Mouse (Mus musculus) midbrain, embryonic 14.5 days (tissue): ENCODE measurements around the gene Mgat4e. TPM values are rescaled to one million over a fixed set of nuclear protein-coding genes. Genes with fewer than 3 reads are reported as not detected.

Source experiments
- ATAC-seq: fragments of 200-750 bp; cut with Nextera tagmentation; 2 replicates; pipeline ENCODE4 v1.8.0; 2017; ENCODE audit warnings: moderate number of reproducible peaks, moderate library complexity; ENCODE audit not compliant: low FRiP score, low TSS enrichment
- DNase-seq: peaks from one replicate; pipeline ENCODE4 v3.0.0-alpha.2; 2015
- H3K27ac ChIP-seq: fragments of 300-500 bp; sonication (generic); replicated peaks from 2 replicates; pipeline ENCODE4 v1.5.1; 2014; ENCODE audit warnings: mild to moderate bottlenecking, low read depth, low read length, moderate library complexity
- H3K27me3 ChIP-seq: fragments of 300-500 bp; sonication (generic); 2 replicates; pipeline ENCODE4 v1.6.1; 2014; ENCODE audit warnings: low read length, control low read depth, mixed read lengths; ENCODE audit not compliant: control insufficient read depth, insufficient read depth
- H3K36me3 ChIP-seq: fragments of 300-500 bp; sonication (generic); 2 replicates; pipeline ENCODE4 v1.6.1; 2014; ENCODE audit warnings: low read length, control low read depth; ENCODE audit not compliant: control insufficient read depth, insufficient read depth
- H3K4me1 ChIP-seq: fragments of 300-500 bp; sonication (generic); 2 replicates; pipeline ENCODE4 v1.6.1; 2014; ENCODE audit warnings: mild to moderate bottlenecking, antibody characterized with exemption, low read length, control low read depth; ENCODE audit not compliant: control insufficient read depth, insufficient read depth
- H3K4me2 ChIP-seq: fragments of 300-500 bp; sonication (generic); 2 replicates; pipeline ENCODE4 v1.6.1; 2014; ENCODE audit warnings: mild to moderate bottlenecking, low read length, moderate library complexity
- H3K4me3 ChIP-seq: fragments of 300-500 bp; sonication (generic); replicated peaks from 2 replicates; pipeline ENCODE4 v1.5.1; 2014; ENCODE audit warnings: low read depth, low read length
- H3K9ac ChIP-seq: fragments of 300-500 bp; sonication (generic); replicated peaks from 2 replicates; pipeline ENCODE4 v1.6.1; 2014; ENCODE audit warnings: mild to moderate bottlenecking, low read length, moderate library complexity
- H3K9me3 ChIP-seq: fragments of 300-500 bp; sonication (generic); 2 replicates; pipeline ENCODE4 v1.6.1; 2016; ENCODE audit warnings: low read length, control low read depth, mixed read lengths; ENCODE audit not compliant: control insufficient read depth
- WGBS: fragments of 180-500 bp; shearing (Covaris S2); extraction: QIAGEN DNeasy Blood & Tissue Kit; methylation state at CpG from one replicate; pipeline ENCODE4 v1.1.7; 2014; 5-methylcytosine and 5-hydroxymethylcytosine counted together
- polyA plus RNA-seq: library from polyadenylated mRNA; unstranded; fragments of >200 nt; fragmentation: Nextera tagmentation; extraction: Ambion mirVana; gene quantifications from 2 replicates; pipeline ENCODE4 v1.2.1, GENCODE M21; 2014

Gene Mgat4e
- polyA plus RNA-seq, 1 experiment from 2014 or later = not detected

DNA sequence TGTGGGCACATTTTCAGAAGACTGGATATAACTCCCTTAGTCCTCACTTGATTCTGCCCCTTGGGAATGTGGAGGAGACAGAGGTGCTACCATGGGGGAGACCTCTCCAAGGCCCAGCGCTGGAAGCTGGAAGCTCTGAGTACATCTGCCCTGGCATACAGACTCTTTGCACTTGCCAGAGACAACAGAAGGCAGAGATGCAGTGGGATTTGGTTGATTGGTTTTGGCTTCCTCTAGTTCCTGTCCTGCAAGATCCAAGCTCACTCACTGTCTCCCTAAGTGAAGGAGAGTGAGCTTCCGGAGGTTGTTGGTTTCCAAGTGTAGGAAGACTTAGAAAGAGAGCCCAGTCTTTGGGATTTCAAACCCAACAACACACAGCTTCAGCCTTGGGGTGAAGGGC is 33.6 kb downstream of the Mgat4e start:
- ATAC-seq (no peak), DNase-seq (no peak)
- Histone ChIP-seq H3K27ac (no peak overlapping the region), H3K27me3 (peaks cover 6% of the 10 kb centered on the region; the same call in 1 of the 2 replicates), H3K9ac (no peak overlapping the region), H3K36me3 (no peaks in the 10 kb centered on the region), H3K4me1 (0 out of 2 replicates have a peak, but pooled peaks cover 6% of the 10 kb centered on the region), H3K4me2 (no peak overlapping the region), H3K4me3 (no peak overlapping the region), H3K9me3 (no peaks in the 10 kb centered on the region)
- whole genome bisulfite sequencing = 84% methylated on average over 2 of the region's 2 CpGs

DNA sequence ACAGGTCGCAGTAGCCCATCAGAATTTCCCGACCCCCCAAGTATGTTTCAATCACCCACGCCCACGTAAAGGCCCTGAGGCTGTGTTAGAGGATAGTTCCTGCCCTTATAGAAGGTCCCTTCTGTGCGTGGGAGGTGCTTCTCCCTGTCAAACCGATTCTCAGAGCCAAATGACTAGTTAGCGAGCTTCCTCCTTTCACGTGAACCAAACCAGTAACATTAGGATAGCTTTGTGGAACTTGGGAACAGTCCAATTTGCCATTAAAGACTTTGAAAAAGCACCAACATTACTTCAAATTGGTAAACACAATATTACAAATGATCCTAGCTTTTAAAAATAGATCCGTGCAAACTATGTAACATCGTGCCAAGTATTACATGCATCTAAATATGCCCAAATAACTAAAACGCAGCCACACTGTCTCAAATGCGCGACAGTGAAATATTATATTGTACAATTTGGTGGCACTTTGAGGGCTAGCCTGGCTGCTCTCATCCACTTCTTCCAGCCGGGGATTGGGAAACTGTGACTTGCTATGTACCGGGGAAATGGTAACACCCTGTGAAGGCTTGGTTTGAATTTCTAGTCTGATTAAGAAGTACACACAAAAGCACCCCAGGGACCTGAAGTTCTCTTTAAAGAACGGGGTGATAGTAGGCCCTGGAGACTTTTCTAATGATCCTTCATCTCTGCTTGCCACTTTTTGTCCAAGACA is 35.4 kb downstream of the Mgat4e start:
- H3K4me2 ChIP-seq = peak overlapping the region; percentile 59; the same call in 1 of the 2 replicates
- no peaks in the 10 kb centered on the region for H3K36me3 ChIP-seq
- H3K27ac ChIP-seq = no peak overlapping the region
- H3K9ac ChIP-seq = no peak overlapping the region
- WGBS = 45% methylated on average over 16 of the region's 16 CpGs
- no peak overlapping the region for H3K4me3 ChIP-seq
- no peaks in the 10 kb centered on the region for H3K9me3 ChIP-seq
- H3K4me1 ChIP-seq = 0 out of 2 replicates have a peak, but pooled peaks cover 6% of the 10 kb centered on the region
- peaks cover 6% of the 10 kb centered on the region; the same call in 1 of the 2 replicates for H3K27me3 ChIP-seq
- DNase-seq = no peak
- ATAC-seq = no peak

DNA sequence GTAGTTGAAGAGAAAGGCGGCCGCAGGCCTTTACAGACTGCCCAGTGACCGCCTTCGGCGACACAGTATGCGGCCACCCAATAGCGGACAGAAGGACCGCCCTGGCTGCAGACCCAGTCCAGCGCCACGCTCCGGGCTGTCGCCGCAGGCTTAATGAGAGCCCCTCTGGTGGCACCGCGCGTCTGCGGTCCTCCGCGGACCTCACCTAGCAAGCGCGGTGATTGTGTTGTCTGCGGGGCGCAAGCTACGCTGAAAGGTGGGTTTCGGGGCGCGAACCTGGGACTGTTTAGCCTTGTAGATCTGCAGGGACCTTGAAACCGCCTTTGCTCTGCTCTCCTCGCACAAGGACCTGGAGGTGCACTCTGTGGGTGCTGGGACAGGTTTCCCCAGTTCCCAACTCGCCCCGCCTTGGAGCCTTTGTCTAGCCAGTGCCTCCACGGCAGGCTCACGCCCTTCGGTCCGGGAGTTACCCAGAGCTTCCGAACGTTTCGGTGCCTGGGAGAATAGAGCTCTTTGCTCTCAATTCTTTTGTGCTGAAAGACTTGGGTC is 36.1 kb downstream of the Mgat4e start:
- Histone ChIP-seq H3K4me3 (peak overlapping the region; percentile 33), H3K4me1 (0 out of 2 replicates have a peak, but pooled peaks cover 6% of the 10 kb centered on the region), H3K27me3 (peaks cover 6% of the 10 kb centered on the region; the same call in 1 of the 2 replicates), H3K9ac (peak overlapping the region; percentile 42), H3K9me3 (no peaks in the 10 kb centered on the region), H3K27ac (no peak overlapping the region), H3K4me2 (peak overlapping the region; percentile 59), H3K36me3 (peaks cover under 1% of the 10 kb centered on the region; the same call in 1 of the 2 replicates)
- DNase-seq = peak; percentile 62
- 1% methylated on average over 38 of the region's 38 CpGs for WGBS
- ATAC-seq = no peak

DNA sequence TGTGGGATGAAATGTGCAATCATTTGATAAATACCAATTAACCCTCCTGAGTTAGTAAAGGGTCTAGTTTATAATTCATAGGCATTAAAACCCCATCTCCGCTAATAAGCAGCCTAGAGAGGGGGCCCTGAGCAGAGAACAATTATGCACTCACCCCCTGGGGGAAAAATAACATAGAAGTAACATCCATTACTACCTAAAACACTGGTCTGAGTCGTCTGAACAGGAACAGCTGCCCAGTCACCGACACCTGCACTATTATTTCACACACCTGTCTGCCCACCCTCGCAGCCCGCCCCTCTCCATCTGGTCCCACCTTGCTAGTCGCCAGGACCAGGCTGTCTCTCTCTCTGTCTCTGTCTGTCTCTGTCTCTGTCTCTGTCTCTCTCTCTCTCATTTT is 36.9 kb downstream of the Mgat4e start:
- no peak for DNase-seq
- H3K4me3 ChIP-seq = no peak overlapping the region
- H3K27me3 ChIP-seq = peaks cover 6% of the 10 kb centered on the region; the same call in 1 of the 2 replicates
- no peak overlapping the region for H3K9ac ChIP-seq
- H3K9me3 ChIP-seq = no peaks in the 10 kb centered on the region
- H3K27ac ChIP-seq = no peak overlapping the region
- peak overlapping the region; percentile 59; the same call in 1 of the 2 replicates for H3K4me2 ChIP-seq
- H3K36me3 ChIP-seq = peaks cover 7% of the 10 kb centered on the region
- 61% methylated on average over 6 of the region's 6 CpGs for WGBS
- no peak for ATAC-seq
- H3K4me1 ChIP-seq = 0 out of 2 replicates have a peak, but pooled peaks cover 6% of the 10 kb centered on the region

DNA sequence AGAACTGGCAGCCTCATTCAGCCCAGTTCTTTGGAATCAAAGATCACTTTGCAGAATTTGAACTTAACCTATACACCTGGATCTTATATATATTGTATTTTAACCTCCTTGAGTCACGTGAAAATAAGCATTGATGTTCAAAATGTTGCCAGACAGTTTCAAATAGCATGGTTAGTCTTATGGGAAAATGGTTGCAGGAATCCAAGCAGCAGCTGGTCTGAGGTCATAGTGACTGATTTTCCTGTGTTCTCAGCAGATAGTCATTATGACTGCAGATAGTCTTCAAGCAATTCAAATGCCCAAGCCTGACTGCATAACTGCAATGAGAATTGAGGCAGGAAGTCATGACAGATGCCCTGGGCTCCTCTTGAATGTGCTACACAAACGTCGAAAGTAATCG is 37.3 kb downstream of the Mgat4e start:
- no peak for ATAC-seq
- Histone ChIP-seq H3K36me3 (peaks cover 11% of the 10 kb centered on the region), H3K4me3 (no peak overlapping the region), H3K9ac (no peak overlapping the region), H3K27me3 (peaks cover 6% of the 10 kb centered on the region; the same call in 1 of the 2 replicates), H3K27ac (no peak overlapping the region), H3K4me2 (no peak overlapping the region), H3K4me1 (0 out of 2 replicates have a peak, but pooled peaks cover 6% of the 10 kb centered on the region), H3K9me3 (no peaks in the 10 kb centered on the region)
- no peak for DNase-seq
- WGBS = 64% methylated on average over 4 of the region's 4 CpGs

DNA sequence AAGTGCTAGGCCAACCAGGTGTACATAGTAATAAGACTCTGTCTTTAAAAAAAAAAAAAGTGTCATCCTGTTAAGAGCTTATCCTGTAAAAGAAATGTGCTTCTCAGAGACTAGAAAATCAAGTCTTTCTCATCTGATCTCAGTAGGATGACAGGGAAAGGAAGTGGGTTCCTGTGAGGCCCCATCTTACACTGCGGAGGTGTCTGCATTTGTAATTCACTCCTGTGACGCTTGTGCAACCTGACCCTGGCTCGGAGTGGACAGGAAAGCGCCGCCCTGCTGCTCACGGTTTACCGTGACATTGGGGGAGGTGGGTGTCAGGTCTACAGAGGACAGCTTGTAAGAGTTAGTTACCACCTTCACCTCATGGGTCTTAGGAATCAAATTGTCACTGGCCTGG is 39.5 kb downstream of the Mgat4e start:
- Histone ChIP-seq H3K27ac (no peak overlapping the region), H3K4me3 (no peak overlapping the region), H3K9me3 (no peaks in the 10 kb centered on the region), H3K27me3 (peaks cover 6% of the 10 kb centered on the region; the same call in 1 of the 2 replicates), H3K9ac (no peak overlapping the region), H3K4me2 (no peak overlapping the region), H3K4me1 (no peaks in the 10 kb centered on the region), H3K36me3 (peaks cover 26% of the 10 kb centered on the region)
- DNase-seq = no peak
- ATAC-seq = no peak
- WGBS = 60% methylated on average over 7 of the region's 7 CpGs

DNA sequence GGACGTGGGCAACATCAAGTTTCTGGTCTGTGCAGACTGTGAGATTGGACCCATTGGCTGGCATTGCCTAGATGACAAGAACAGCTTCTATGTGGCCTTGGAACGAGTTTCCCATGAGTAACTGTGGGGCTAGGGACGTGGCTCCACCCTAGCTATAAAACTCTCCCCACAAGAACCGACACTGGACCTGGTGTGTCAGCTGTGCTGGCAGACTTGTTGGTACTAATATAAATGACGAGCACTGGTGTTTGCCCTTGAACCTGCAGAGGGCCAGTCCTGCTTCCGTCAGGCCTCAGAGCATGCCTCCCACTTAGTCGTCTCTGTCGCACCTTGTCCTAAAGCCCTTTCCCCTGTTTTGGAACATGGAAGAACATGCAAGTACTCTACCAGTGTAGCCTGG is 43.3 kb downstream of the Mgat4e start:
- Histone ChIP-seq H3K4me3 (no peak overlapping the region), H3K9me3 (no peaks in the 10 kb centered on the region), H3K4me1 (no peaks in the 10 kb centered on the region), H3K9ac (no peak overlapping the region), H3K36me3 (peaks cover 41% of the 10 kb centered on the region), H3K27me3 (no peaks in the 10 kb centered on the region), H3K4me2 (no peak overlapping the region), H3K27ac (no peak overlapping the region)
- DNase-seq (no peak), ATAC-seq (no peak)
- 93% methylated on average over 8 of the region's 8 CpGs for WGBS

DNA sequence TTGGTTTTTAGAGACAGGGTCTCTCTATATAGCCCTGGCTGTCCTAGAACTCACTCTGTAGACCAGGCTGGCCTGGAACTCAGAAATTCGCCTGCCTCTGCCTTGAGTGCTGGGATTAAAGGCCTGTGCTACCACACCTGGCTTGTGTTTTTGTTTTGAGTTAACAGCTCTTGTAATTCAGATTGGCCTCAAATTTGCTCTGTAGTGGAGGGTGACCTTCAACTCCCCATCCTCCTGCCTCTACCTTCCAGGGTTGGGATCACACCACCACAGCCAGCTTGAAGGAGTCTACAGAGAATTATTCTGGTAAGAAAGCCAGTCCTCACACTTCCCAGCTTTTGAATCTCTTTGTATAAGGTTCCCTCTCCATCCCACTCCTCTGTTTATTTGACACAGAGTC is 48.6 kb downstream of the Mgat4e start:
- Histone ChIP-seq H3K9ac (no peak overlapping the region), H3K9me3 (no peaks in the 10 kb centered on the region), H3K27ac (no peak overlapping the region), H3K4me1 (no peaks in the 10 kb centered on the region), H3K4me2 (no peak overlapping the region), H3K36me3 (peaks cover 22% of the 10 kb centered on the region; the same call in 1 of the 2 replicates), H3K27me3 (no peaks in the 10 kb centered on the region), H3K4me3 (no peak overlapping the region)
- no peak for ATAC-seq
- no peak for DNase-seq
- WGBS = 100% methylated on average over 1 of the region's 1 CpGs
